Mouse (Mus musculus): ENCODE measurements around the gene Bdp1. TPM values are rescaled to one million over a fixed set of nuclear protein-coding genes. Genes with fewer than 3 reads are reported as not detected.

Gene Bdp1
- total RNA-seq (2021): 10 to 100 TPM; 44.1 to 54.6 TPM
- long read RNA-seq, experiment 1, partial matches to known transcripts: 2 of 7 reads
- long read RNA-seq, experiment 1, other reads (novel, unspliced or antisense): 5 of 7 reads
- long read RNA-seq, experiment 2, partial matches to known transcripts: 0 of 4 reads
- long read RNA-seq, experiment 2, other reads (novel, unspliced or antisense): 4 of 4 reads

DNA sequence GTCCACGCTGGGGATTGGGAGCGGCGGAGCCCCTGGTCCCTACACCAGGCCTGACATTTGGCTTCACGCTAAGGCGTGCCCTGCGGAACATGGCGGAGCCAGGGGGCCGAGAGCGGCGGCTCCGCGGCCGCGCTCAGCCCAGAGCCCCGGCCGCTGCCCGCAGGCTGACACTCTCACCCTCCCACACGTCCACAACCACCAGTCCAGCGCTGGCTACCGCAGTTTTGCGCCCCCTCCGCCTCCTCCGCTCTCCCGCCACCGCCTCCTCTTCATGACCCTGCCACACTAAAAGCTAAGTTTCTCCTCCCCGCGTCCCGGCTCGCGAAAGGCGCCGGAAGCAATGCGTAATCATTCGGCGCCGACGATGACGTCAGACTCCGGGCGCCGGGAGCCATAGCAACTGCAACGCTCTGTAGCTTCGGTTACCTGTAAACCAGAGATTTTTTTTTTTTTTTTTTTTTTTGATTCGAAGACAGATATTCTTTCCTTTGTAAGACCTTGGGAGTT lies at the start of gene Bdp1:
Gene Bdp1, minus strand, starts transcription at position 323 of the 507 bp plus-strand sequence.
- peak; percentile 95 to 98 for DNase-seq (ENCODE audit: extremely low spot score in 1 of 2, low spot score in 2 of 2)
- no peak for TF ChIP-seq CTCF (IDR thresholded peaks at IDR 0.05)

DNA sequence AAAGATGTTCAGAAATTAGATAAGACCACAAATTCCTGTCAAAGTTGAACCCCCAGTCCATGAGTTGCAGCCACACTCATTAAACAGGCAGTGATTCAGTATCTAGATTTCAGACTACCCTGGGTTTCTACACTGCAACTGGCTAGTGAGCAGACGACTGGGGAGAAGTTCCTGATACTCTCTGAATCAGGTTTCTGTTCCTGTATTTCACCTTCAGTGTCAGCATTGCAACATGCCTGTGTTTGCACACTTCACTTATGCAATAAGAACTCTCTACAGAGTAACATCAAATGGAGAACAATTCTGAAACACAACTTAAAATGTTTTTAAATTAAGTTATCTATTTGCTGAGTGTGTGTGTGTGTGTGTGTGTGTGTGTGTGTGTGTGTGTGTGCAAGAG lies 48.8 kb upstream of the Bdp1 start:
- no peak overlapping the region for H3K27ac ChIP-seq
- H3K4me3 ChIP-seq: no peak overlapping the region
- no peak for TF ChIP-seq CTCF (IDR thresholded peaks at IDR 0.05)
- DNase-seq (ENCODE audit: extremely low spot score in 1 of 2, low spot score in 2 of 2): no peak
- intact Hi-C loops (cut with DNase I): no loop called here

More for the DNA sequence above, at the start of gene Bdp1:
- Histone ChIP-seq H3K27ac (peak within 1 kb of the TSS; percentile 93), H3K4me3 (peak within 1 kb of the TSS; percentile 99)
- intact Hi-C loops (cut with DNase I): loop anchor here (2.0 kb wide), 1 partner anchor 547 kb away; the partner anchor contains the start of genes Ak6, Rad17 and Taf9

DNA sequence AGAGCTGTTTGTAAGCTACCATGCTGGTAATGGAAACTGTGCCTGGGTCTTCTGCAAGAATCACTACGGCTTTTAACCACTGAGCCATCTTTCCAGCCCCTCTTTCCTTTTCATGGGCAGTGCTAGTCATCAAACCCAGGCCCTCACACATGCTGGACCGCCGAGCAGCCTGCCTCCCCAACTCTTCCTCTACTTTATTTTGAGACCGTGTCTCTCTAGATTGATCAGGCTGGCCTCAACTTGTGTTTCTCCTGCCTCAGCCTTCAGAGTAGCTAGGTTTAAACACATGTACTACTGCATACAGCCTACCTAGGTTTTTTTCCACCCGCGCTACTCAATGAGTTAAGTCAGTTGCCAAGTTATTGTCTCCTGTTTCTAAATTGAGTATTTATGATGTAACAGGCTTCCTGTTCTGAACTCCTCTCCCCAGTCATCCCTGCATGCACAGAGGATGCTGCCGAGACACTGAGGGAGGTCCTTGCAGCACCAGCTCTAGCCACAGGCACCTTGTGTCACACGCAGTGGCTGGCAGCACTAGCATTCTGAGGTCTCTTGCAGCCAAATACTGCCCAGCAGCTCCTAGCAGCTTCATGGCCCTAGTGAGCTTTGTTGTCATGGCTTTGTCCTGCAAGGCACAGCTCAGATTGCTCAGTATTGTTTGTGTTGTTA lies 37.9 kb upstream of the Bdp1 start:
- DNase-seq (ENCODE audit: extremely low spot score in 1 of 2, low spot score in 2 of 2): no peak
- Histone ChIP-seq H3K4me3 (no peak overlapping the region), H3K27ac (no peak overlapping the region)
- intact Hi-C loops (cut with DNase I): no loop called here
- no peak for TF ChIP-seq CTCF (IDR thresholded peaks at IDR 0.05)

DNA sequence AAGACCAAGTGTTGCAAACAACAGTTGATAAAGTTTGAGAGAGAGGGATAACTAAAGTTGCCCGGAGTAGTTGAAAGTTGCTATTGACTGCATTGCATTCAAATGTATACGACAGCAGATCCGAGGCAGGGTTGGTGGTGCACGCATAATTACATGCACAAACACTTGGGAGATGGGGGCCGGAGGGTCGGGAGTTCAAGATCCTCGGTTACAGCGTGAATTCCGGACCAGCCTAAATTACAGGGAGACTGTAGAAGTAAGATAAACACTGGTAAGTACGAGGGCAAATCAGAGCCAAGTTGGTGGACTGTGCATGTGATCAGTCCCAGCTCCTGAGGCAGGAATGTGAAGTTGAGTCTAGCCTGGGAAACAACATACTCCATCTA lies 21.4 kb upstream of the Bdp1 start:
- intact Hi-C loops (cut with DNase I): no loop called here
- no peak overlapping the region for H3K27ac ChIP-seq

DNA sequence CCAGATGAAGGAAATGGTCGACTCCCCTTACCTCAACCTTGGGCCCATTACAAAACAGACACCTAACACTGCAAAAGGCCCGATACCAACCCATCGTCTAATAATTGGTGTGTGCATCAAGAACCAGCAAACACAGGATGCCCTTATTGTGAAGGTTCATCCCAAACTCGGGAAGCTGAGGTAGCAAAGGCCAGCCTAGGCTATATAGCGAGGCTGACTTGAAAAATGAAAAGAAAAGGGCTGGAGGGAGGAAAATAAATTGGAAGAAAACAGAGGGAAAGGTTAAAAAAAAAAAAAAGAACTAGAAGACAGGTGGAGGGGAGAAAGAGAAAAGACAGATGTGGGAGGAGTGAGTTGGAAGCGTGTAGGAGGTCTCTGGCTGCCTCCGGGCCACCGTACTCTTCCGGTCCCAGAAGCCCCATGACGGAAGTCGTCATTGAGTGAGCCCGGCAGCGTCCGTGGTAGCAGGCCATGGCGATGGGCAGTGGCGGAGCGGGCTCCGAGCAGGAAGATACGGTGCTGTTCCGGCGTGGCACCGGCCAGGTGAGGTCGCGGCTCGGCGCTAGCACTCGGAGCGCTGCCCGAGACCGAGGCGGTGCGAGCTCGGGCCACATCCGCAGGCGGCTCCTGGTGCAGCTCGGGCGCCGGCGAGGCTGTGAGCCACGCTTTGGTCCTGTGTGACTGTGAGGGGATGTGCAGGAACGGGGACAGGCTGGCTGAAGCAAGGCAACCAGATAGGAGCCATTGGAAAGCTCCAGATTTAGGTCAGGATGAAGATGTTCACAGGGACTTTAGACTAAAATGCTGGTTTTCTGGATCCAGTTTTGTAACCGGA lies 20.8 kb upstream of the Bdp1 start, which contains the start of gene Smn1:
Gene Smn1, plus strand, starts transcription at position 430 of the 835 bp plus-strand sequence.
- Histone ChIP-seq H3K4me3 (peak within 1 kb of the TSS; percentile 88), H3K27ac (peak within 1 kb of the TSS; percentile 38)
- no peak for TF ChIP-seq CTCF (IDR thresholded peaks at IDR 0.05)
- DNase-seq (ENCODE audit: extremely low spot score in 1 of 2, low spot score in 2 of 2): peak; percentile 95 to 97
- intact Hi-C loops (cut with DNase I): loop anchor here (1.0 kb wide), 1 partner anchor 8 kb away; no protein-coding TSS in a partner anchor

More for the DNA sequence above, 21.4 kb upstream of the Bdp1 start:
- H3K4me3 ChIP-seq: peak overlapping the region; percentile 88
- no peak for TF ChIP-seq CTCF (IDR thresholded peaks at IDR 0.05)
- no peak for DNase-seq (ENCODE audit: extremely low spot score in 1 of 2, low spot score in 2 of 2)

DNA sequence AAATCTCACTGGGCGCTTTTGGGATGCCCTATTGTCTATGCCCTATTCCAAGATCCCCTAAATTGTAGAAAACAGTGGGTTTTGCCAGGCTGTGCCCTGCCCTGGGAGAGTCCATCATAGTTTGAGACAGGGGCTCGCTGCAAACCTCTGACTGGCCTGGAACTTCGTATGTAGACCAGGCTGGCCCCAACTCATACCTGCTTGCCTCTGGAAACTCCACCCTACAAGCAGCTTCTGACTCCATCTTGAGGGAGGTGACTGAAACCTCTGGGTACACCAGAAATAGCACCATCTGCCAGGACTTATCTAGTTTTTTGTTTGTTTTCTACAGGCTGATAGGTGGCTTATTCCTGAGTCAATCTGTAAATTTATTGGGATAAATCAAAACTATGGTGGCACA lies 20.1 kb upstream of the Bdp1 start:
- Histone ChIP-seq H3K27ac (no peak overlapping the region), H3K4me3 (peak overlapping the region; percentile 88)
- no peak for DNase-seq (ENCODE audit: extremely low spot score in 1 of 2, low spot score in 2 of 2)
- intact Hi-C loops (cut with DNase I): loop anchor here (1.0 kb wide), 1 partner anchor 8 kb away; no protein-coding TSS in a partner anchor
- no peak for TF ChIP-seq CTCF (IDR thresholded peaks at IDR 0.05)

DNA sequence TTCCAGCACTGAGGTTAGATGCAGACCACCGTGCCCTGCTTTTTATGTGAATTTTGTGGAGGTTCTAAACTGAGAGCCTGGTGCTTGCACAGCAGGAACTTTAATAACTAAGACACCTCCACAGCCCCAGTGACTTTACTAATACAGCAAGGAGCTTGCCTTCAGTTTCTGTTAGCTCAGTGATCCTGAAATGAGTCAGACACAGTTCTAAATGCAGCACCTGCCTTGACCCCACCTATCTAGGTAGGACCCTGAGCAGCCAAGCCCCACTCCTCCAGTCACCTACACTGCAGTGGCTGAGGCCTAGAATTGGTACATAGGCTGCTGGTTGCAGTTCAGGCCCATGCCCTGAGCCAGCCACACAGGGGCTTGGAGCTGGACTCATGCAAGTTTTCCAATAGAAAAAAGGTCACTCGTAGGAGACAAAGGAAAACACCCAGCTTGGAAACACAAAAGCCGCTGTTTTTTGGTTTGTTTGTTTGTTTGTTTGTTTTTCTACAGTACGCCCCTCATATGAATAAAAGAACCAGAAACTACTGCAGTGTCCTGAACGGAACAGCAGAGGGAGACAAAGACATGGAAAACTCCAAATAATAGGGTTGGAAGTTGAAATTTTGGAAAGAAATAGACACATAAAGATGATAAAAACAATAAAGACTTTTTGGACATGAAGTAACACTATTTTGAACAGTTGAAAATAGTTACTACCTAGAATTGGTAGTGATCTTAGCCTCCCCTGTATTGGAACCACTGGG lies 8.5 kb upstream of the Bdp1 start:
- peak; percentile 78 for TF ChIP-seq CTCF (IDR thresholded peaks at IDR 0.05)
- intact Hi-C loops (cut with DNase I): loop anchor here (5.0 to 10.0 kb wide), 2 partner anchors 280 to 502 kb away; partner anchors contain the start of gene Marveld2
- Histone ChIP-seq H3K4me3 (no peak overlapping the region), H3K27ac (no peak overlapping the region)
- DNase-seq (ENCODE audit: extremely low spot score in 1 of 2, low spot score in 2 of 2): no peak

DNA sequence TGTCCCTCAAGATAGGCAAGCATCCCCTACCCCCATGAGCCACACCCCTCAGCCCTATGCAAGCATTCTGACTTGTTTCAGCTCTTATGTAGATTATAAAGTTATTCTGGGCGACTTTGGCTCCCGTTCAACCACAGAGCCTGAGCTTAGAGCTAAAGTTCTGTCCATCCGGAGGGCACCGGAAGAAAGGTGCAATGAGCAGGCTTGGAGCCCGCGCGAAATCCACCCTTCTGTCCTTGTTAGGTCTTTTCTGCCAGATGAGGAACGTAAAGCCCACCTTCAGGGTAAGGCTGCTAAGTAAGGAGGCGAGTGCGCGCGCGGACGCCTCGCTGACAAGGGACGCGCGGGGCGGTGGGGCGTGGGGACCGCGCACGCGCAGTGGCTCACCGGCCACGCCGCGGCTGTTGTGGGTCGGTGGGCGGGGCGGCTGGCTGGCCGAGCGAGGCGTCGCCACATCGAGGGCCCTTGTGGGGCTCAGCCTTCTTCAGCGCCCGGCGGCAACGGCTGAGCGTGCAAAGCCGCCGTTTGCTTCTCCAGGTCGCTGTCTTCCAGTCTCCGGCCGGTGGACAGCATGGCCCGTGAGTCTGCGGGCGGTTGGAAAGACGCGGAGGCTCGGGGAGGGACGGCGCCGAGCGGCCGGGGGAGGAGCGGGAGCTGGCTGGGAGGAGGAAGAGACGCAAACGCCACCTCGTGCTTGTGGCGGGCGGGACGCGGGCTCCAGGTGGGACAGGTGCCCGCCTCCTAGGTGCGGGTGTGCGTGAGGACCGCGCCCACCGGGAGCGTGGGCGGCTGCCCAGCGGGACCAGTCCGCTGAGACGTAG lies 4.0 kb upstream of the Bdp1 start, which contains the start of gene Serf1:
Gene Serf1, plus strand, starts transcription at position 361 of the 821 bp plus-strand sequence.
- DNase-seq (ENCODE audit: extremely low spot score in 1 of 2, low spot score in 2 of 2): peak; percentile 86 to 87
- no peak for TF ChIP-seq CTCF (IDR thresholded peaks at IDR 0.05)
- intact Hi-C loops (cut with DNase I): no loop called here
- Histone ChIP-seq H3K4me3 (peak within 1 kb of the TSS; percentile 94), H3K27ac (peak within 1 kb of the TSS; percentile 75)

DNA sequence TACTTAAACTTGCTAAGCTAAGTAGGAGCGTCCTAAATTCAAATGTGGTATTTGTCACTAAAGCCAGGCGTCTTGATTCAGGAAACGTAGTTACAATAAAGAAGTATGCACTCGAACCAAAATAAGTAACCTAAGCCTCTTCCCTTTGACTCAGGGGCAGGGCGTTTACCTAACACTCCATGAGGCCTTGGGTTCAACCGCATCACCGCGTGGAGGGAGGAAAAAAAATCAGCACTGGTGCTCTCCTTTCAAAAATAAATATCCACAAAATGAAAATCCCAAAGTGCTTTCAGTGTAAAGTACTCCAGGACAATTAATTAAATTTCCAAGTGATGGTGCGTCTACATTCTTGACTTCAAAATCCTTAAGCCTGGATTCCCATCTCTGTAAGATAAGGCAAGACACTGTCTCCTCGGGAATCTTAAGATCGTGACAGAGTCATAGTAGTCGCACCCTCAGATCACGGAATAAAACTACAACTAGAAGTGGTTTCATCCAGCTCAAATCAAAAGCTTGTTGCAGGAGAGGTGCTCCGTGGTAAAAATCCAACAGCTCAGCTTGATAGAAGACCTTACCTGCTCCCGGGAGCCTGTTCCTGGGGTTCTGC lies 715 bp downstream of the Bdp1 start:
- intact Hi-C loops (cut with DNase I): loop anchor here (2.0 kb wide), 1 partner anchor 548 kb away; the partner anchor contains the start of genes Ak6, Rad17 and Taf9

DNA sequence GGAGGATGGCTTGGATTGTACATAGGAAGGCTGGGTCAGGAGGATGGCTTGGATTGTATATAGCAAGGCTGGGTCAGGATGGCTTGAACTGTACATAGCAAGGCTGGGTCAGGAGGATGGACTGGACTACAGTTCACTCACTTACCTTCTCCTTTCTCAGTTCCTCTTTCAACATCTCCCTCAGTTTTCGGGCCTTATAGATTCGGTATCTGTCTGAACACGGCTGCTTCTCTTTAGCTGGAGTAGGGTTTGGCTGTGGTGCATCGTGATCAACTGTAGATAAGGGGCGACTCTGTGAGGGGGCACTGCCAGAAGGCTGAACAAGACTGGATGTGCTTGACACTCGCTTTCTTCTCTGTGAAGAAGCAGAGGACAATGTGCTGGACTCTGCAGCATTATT lies 5.1 kb downstream of the Bdp1 start:
- no peak for DNase-seq (ENCODE audit: extremely low spot score in 1 of 2, low spot score in 2 of 2)

More for the DNA sequence above, 715 bp downstream of the Bdp1 start:
- no peak for TF ChIP-seq CTCF (IDR thresholded peaks at IDR 0.05)
- no peak for DNase-seq (ENCODE audit: extremely low spot score in 1 of 2, low spot score in 2 of 2)
- H3K4me3 ChIP-seq: peak overlapping the region; percentile 99
- peak overlapping the region; percentile 93 for H3K27ac ChIP-seq

More for the DNA sequence above, 5.1 kb downstream of the Bdp1 start:
- intact Hi-C loops (cut with DNase I): no loop called here
- H3K4me3 ChIP-seq: no peak overlapping the region
- no peak overlapping the region for H3K27ac ChIP-seq
- no peak for TF ChIP-seq CTCF (IDR thresholded peaks at IDR 0.05)
